Mouse (Mus musculus) midbrain, embryonic 15.5 days (tissue): Measurements from ENCODE around the gene Sfxn5. TPM values are rescaled to one million over a fixed set of nuclear protein-coding genes. Genes with fewer than 3 reads are reported as not detected.
A peak's percentile ranks its signal among the peaks of the same experiment; 100 is the strongest.

ENCODE experiments used
- ATAC-seq: fragments of 200-750 bp; cut with Nextera tagmentation; replicated peaks from 2 replicates; pipeline ENCODE4 v1.8.0; 2017; ENCODE audit warnings: moderate TSS enrichment
- H3K27ac ChIP-seq: fragments of 300-500 bp; sonication (generic); 2 replicates; pipeline ENCODE4 v1.5.1; 2015; ENCODE audit warnings: mild to moderate bottlenecking, inconsistent platforms
- H3K27me3 ChIP-seq: fragments of 300-500 bp; sonication (generic); replicated peaks from 2 replicates; pipeline ENCODE4 v1.6.1; 2015; ENCODE audit warnings: inconsistent platforms
- H3K36me3 ChIP-seq: fragments of 300-500 bp; sonication (generic); replicated peaks from 2 replicates; pipeline ENCODE4 v1.6.1; 2015; ENCODE audit warnings: inconsistent platforms
- H3K4me1 ChIP-seq: fragments of 300-500 bp; sonication (generic); 2 replicates; pipeline ENCODE4 v1.6.1; 2015; ENCODE audit warnings: inconsistent platforms
- H3K4me2 ChIP-seq: fragments of 300-500 bp; sonication (generic); 2 replicates; pipeline ENCODE4 v1.6.1; 2015; ENCODE audit warnings: inconsistent platforms, mild to moderate bottlenecking, moderate library complexity
- H3K4me3 ChIP-seq: fragments of 300-500 bp; sonication (generic); 2 replicates; pipeline ENCODE4 v1.5.1; 2015; ENCODE audit warnings: mild to moderate bottlenecking, inconsistent platforms
- H3K9ac ChIP-seq: fragments of 300-500 bp; sonication (generic); 2 replicates; pipeline ENCODE4 v1.6.1; 2015; ENCODE audit warnings: mild to moderate bottlenecking, inconsistent platforms
- H3K9me3 ChIP-seq: fragments of 300-500 bp; sonication (generic); 2 replicates; pipeline ENCODE4 v1.6.1; 2016; ENCODE audit warnings: inconsistent platforms
- WGBS: fragments of 180-500 bp; shearing (Covaris S2); methylation state at CpG from one replicate; pipeline ENCODE4 v1.1.7; 2015; ENCODE audit warnings: mixed read lengths; 5-methylcytosine and 5-hydroxymethylcytosine counted together
- microRNA-seq: library from miRNA; unstranded; fragments of <30 nt; microRNA quantifications from one replicate; pipeline ENCODE4, GENCODE M21; 2016
- polyA plus RNA-seq: library from polyadenylated mRNA; unstranded; fragments of >200 nt; fragmentation: Nextera tagmentation; extraction: Ambion mirVana; gene quantifications from 2 replicates; pipeline ENCODE4 v1.2.1, GENCODE M21; 2015

Gene Sfxn5
- polyA plus RNA-seq, 1 experiment from 2014 or later, result 26.0 TPM

DNA sequence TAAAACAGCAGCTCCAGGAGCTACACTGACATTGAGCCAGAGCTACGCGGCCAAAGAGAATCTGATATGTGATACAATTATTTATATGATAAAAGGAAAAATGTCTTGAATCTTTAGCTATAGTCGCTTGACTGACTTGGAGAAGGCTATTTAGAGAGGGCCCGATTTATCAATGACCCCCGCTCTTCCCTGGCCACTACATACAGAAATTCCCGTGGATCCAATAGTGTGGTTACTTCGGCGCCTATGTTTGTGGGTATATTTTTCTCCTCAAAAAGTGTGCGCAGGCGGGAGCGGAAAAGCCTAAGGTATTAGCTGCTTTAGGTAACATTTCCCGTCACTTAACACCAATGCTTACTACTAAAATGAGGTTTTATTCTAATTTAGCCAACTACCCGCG is 143.9 kb downstream of the Sfxn5 start:
- Histone ChIP-seq H3K4me1 (peaks cover 50% of the 10 kb centered on the region), H3K27ac (no peak overlapping the region), H3K9me3 (no peaks in the 10 kb centered on the region), H3K4me3 (no peak overlapping the region), H3K27me3 (peaks cover 69% of the 10 kb centered on the region), H3K36me3 (no peaks in the 10 kb centered on the region), H3K9ac (no peak overlapping the region), H3K4me2 (no peak overlapping the region)
- no peak for ATAC-seq
- WGBS, result 5% methylated on average over 14 of the region's 14 CpGs

DNA sequence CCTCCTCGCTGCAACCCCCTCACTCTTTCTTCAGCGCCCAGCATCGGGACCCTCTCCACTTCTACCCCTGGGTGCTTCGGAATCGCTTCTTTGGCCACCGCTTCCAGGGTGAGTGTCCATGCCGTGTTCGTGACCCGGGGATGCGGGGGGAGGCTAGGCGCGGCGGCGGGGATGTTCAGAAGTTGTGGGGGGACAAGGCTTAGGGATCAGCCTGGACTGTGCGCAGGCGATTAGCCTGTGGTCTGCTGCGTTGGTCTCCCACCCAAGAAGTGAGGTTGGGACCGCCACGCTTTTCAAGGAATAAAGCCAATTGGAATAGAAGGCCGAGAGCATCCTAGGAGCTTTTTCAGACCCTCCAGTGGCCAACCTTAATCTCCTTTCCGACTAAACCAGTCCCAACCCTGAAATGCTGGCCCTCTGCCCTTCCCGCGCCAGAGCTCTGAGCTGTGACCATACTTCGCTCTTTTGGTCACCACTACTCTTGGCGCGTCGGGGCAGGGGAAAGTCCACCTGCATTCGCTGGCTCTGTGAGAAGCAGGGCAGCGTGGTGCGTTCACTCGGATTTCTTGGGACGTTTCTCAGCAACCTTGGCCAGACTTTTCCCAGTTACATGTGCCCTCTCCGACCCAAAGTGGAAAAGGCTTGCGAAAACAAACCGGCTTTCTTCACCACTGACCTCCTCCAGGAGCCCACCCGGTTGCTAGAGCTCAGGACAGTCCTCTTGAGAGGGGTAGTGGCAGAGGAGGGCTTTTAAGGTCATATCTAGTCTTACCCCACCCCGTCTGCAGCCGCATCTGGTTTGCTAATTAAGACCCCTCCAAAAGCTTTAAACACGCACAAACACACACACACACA is 144.7 kb downstream of the Sfxn5 start:
- ATAC-seq, result no peak
- H3K4me2 ChIP-seq, result peak overlapping the region; percentile 87
- under 1% methylated on average over 39 of the region's 39 CpGs for WGBS
- H3K4me3 ChIP-seq, result peak overlapping the region; percentile 38
- peaks cover 67% of the 10 kb centered on the region for H3K27me3 ChIP-seq
- H3K4me1 ChIP-seq, result peaks cover 43% of the 10 kb centered on the region
- H3K9me3 ChIP-seq, result no peaks in the 10 kb centered on the region
- no peak overlapping the region for H3K27ac ChIP-seq
- H3K9ac ChIP-seq, result no peak overlapping the region
- H3K36me3 ChIP-seq, result no peaks in the 10 kb centered on the region

DNA sequence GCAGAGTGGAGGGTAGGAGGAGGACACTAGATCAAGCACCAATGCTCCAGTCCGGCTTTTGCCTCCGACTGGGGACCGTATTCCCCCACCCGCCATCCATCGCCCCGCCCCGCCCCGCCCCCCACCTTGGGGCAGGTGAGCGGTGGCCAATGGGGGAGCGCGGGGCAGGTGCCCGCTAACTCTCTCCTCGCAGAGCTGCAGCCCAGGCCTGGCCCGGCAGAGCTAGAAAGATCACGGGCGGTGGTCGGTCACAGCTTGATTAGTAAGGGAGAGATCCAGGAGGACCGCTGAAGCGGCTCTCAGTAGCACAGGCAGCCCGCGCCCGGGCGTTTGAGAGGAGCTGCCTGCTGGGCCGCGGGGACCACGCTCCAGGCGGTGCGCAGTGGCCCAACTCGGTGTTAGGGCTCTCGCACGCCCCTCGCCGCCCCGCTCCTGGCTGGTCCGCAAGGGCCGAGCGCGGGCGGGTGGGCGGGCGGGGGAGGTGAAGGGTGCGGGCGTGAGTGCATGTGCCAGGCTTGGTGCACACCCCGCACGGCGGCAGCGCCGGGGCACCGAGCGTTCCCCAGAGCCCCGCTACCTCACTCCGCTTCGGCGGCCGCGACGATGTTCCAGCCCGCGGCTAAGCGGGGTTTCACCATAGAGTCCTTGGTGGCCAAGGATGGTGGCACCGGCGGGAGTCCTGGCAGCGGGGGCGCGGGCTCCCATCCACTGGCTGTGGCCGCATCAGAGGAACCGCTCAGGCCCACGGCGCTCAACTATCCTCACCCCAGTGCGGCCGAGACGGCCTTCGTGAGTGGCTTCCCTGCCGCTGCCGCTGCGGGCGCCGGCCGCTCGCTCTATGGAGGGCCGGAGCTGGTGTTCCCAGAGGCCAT is 145.6 kb downstream of the Sfxn5 start, which contains the start of gene Emx1:
Emx1 (plus strand) TSS at position 99 of the 872 bp plus-strand sequence.
- Histone ChIP-seq H3K4me3 (peak within 1 kb of the TSS; percentile 38), H3K4me1 (peaks cover 43% of the 10 kb centered on the region), H3K27me3 (peaks cover 58% of the 10 kb centered on the region), H3K9ac (no peak within 1 kb of the TSS), H3K4me2 (peak within 1 kb of the TSS; percentile 87), H3K36me3 (no peaks in the 10 kb centered on the region), H3K27ac (no peak within 1 kb of the TSS), H3K9me3 (no peaks in the 10 kb centered on the region)
- ATAC-seq, result peak; percentile 61
- WGBS, result under 1% methylated on average over 72 of the region's 81 CpGs

DNA sequence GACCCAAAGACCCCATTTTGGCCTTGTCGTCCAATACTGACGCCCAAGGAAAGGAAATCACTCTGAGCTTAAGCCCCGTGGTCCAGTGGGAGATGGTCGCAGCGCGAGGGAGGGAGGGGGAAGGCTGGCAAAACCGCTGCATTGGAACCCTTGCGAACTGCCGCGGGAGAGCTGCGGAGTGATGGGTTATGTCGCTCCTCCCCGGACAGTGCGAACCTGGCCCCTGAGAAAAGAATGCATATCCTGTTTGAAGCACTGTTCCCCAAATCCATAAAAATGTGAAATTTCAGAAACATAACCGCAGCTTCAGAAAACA is 146.5 kb downstream of the Sfxn5 start:
- ATAC-seq, result no peak
- H3K36me3 ChIP-seq, result no peaks in the 10 kb centered on the region
- H3K4me2 ChIP-seq, result peak overlapping the region; percentile 3; the same call in 1 of the 2 replicates
- H3K4me3 ChIP-seq, result peak overlapping the region; percentile 38; the same call in 1 of the 2 replicates
- peaks cover 43% of the 10 kb centered on the region for H3K4me1 ChIP-seq
- no peak overlapping the region for H3K27ac ChIP-seq
- 1% methylated on average over 15 of the region's 15 CpGs for WGBS
- peaks cover 49% of the 10 kb centered on the region for H3K27me3 ChIP-seq
- no peaks in the 10 kb centered on the region for H3K9me3 ChIP-seq
- H3K9ac ChIP-seq, result no peak overlapping the region

DNA sequence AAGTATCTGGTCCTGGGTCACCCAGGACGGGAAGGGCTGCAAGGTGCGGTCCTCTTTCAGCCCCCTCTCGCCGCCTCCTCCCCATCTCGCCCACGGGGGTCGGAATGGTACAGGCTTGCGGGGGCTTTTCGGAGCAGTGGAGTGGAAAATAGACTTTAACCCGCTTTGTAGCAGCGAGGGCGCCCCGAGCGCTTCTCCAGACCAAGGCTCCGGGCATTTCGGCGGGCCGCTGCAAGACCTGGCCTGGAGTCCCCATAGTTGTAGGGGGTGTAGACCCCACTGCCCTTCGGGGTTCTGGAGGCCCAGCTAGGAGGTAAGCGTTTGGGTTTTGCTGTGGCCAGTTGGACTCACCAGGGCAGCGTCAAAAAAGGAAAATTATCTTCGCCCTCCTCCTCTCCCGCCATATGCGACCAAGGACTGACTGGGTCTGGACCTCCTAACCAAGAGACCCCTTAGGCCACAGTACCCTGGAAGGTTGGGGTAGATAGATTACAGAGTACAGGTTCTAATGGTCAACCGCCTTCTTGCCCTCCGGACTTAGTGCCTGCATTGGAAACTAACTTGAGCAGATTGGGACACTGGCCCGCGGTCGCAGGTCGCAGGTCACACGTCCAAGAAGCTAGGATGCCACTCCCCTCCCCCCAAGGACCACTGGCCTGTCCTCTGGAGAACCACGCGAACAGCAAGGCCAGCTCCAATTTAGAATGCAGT is 147.0 kb downstream of the Sfxn5 start:
- H3K9me3 ChIP-seq, result no peaks in the 10 kb centered on the region
- ATAC-seq, result no peak
- H3K27me3 ChIP-seq, result peaks cover 44% of the 10 kb centered on the region
- peaks cover 43% of the 10 kb centered on the region for H3K4me1 ChIP-seq
- no peak overlapping the region for H3K27ac ChIP-seq
- peak overlapping the region; percentile 32 for H3K4me2 ChIP-seq
- peak overlapping the region; percentile 38 for H3K4me3 ChIP-seq
- 2% methylated on average over 33 of the region's 33 CpGs for WGBS
- H3K36me3 ChIP-seq, result no peaks in the 10 kb centered on the region
- no peak overlapping the region for H3K9ac ChIP-seq

DNA sequence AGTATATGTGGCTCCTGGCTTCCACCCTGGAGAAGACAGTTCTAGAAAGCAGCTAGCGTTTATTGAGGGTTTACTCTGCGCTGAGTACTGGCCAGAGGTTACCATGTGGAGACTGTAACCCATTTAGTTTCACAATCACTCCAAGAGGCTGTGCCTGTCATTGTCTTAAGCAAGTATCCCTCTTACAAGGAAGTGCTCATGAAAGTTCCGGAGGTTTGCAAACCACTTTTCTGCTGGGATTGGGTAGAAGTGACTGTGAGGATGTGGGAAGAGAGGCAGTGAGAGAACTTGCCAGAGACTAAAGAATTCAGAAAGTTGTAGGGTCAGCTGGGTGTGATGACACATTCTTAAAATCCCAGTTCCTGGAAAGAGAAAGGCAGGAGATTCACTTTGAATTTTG is 149.3 kb downstream of the Sfxn5 start:
- no peak overlapping the region for H3K4me3 ChIP-seq
- H3K4me1 ChIP-seq, result peaks cover 30% of the 10 kb centered on the region
- ATAC-seq, result no peak
- H3K9me3 ChIP-seq, result no peaks in the 10 kb centered on the region
- peaks cover 35% of the 10 kb centered on the region for H3K27me3 ChIP-seq
- no peak overlapping the region for H3K9ac ChIP-seq
- no peak overlapping the region for H3K4me2 ChIP-seq
- no peak overlapping the region for H3K27ac ChIP-seq
- H3K36me3 ChIP-seq, result no peaks in the 10 kb centered on the region
- WGBS, result 59% methylated on average over 3 of the region's 3 CpGs

DNA sequence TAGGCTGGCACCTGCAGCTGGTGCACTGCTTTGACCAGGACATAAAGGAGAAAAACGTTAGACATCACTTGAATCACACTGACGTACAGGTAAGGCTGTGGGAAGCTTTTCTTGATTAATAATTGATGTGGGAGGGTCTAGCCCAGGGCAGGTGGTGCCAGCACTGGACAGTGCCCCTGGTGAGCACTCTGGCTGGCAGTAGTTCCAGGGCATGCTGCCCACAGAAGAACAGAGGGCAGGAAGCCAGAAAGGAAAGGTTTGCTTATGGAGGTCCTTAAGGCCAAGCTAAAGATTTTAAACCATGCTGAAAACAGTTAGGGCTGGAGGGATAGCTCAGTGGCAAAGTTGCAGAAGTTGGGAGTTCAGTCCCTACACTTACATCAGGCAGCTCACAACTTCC is 153.2 kb downstream of the Sfxn5 start:
- H3K27me3 ChIP-seq, result peaks cover 11% of the 10 kb centered on the region
- H3K4me1 ChIP-seq, result no peaks in the 10 kb centered on the region
- H3K9me3 ChIP-seq, result no peaks in the 10 kb centered on the region
- WGBS, result 70% methylated on average over 2 of the region's 2 CpGs
- H3K9ac ChIP-seq, result no peak overlapping the region
- H3K27ac ChIP-seq, result no peak overlapping the region
- ATAC-seq, result no peak
- no peak overlapping the region for H3K4me2 ChIP-seq
- H3K36me3 ChIP-seq, result no peaks in the 10 kb centered on the region
- no peak overlapping the region for H3K4me3 ChIP-seq

DNA sequence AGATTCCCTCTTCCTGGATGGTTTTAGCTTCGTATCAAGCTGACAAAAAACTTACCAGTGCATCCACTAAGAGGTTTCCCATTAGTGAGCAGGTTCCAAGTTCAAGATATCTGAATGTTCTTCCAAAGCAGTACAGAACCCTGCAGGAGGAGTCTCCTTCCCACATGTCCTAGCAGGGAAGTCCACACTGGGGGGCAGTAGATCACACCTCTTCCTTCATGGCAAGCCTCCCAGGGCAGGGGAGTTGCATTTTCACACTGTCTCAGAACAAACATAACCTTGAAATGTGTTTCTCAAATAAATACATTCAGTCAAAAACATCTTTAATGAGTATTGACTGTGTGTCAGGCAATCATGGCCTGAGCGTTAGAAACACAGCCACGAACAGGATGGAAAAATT is 153.7 kb downstream of the Sfxn5 start:
- H3K36me3 ChIP-seq, result no peaks in the 10 kb centered on the region
- H3K27me3 ChIP-seq, result peaks cover 9% of the 10 kb centered on the region
- H3K4me3 ChIP-seq, result no peak overlapping the region
- no peak for ATAC-seq
- no peaks in the 10 kb centered on the region for H3K9me3 ChIP-seq
- WGBS, result 79% methylated on average over 3 of the region's 3 CpGs
- no peak overlapping the region for H3K9ac ChIP-seq
- H3K4me2 ChIP-seq, result no peak overlapping the region
- H3K4me1 ChIP-seq, result no peaks in the 10 kb centered on the region
- no peak overlapping the region for H3K27ac ChIP-seq

DNA sequence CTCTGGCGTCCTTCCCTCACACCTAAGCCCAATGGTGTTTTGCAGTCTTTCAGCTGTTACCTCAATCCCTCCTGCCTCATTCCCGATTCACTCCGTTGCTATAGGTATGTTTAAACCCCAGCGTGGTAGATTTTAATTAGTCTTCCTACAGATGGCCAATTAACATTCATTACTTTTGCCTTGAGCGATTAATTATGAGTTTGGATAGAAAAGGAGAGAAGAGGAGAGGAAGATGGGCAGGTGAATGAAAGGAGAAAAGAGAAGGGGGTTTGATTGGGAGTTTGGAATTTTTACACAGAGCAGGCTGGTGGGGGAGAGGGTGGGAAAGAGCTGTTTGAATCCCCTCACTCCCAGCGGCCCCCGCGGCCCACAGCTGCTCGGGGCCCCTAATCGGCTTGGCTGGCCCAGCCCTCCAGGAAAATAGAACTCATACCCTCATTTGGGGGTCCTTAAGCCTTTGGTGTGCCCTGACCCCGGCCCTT is 167.7 kb downstream of the Sfxn5 start:
- Histone ChIP-seq H3K4me3 (no peak overlapping the region), H3K36me3 (no peaks in the 10 kb centered on the region), H3K4me2 (no peak overlapping the region), H3K4me1 (peaks cover 9% of the 10 kb centered on the region), H3K27me3 (no peaks in the 10 kb centered on the region), H3K9ac (no peak overlapping the region), H3K27ac (0 out of 2 replicates have a peak overlapping the region, but pooled peaks have one; percentile 38), H3K9me3 (no peaks in the 10 kb centered on the region)
- 28% methylated on average over 11 of the region's 11 CpGs for WGBS
- no peak for ATAC-seq

Small RNAs within 50 kb of the gene (microRNA-seq; reads per million reads assigned to microRNA genes)
- not detected for gene Mir705

Other genes starting within 250 kb of the Sfxn5 start
- 24.8 and 25.6 TPM in 2 replicates for gene Spr, start 195.7 kb downstream of the Sfxn5 start, polyA plus RNA-seq
- 1.4 and 3.2 TPM in 2 replicates for gene Emx1, start 146.0 kb downstream of the Sfxn5 start, polyA plus RNA-seq
- gene Rab11fip5, start 41.2 kb upstream of the Sfxn5 start, polyA plus RNA-seq, result 22.1 and 23.4 TPM in 2 replicates
- not detected in 2 replicates for gene Noto, start 90.5 kb upstream of the Sfxn5 start, polyA plus RNA-seq
- 67.6 and 73.2 TPM in 2 replicates for gene Smyd5, start 98.6 kb upstream of the Sfxn5 start, polyA plus RNA-seq
- 586 and 601 TPM in 2 replicates for gene Cct7, start 118.1 kb upstream of the Sfxn5 start, polyA plus RNA-seq
- gene Pradc1, start 118.5 kb upstream of the Sfxn5 start, polyA plus RNA-seq, result 18.5 and 22.6 TPM in 2 replicates
- 11.4 and 11.5 TPM in 2 replicates for gene Fbxo41, start 169.6 kb upstream of the Sfxn5 start, polyA plus RNA-seq
- not detected in 2 replicates for gene Egr4, start 180.2 kb upstream of the Sfxn5 start, polyA plus RNA-seq